Mouse (Mus musculus): ENCODE results near the gene Trmt1. TPM values are rescaled to one million over a fixed set of nuclear protein-coding genes. Genes with fewer than 3 reads are reported as not detected.
"Not testable (repeated sequence)": the region's sequence is repeated elsewhere in the genome, so short reads cannot be mapped to it uniquely, and the experiment has no call there.

Trmt1 gene
- polyA plus RNA-seq, 1 experiment from 2014 or later: 50.0 TPM

DNA sequence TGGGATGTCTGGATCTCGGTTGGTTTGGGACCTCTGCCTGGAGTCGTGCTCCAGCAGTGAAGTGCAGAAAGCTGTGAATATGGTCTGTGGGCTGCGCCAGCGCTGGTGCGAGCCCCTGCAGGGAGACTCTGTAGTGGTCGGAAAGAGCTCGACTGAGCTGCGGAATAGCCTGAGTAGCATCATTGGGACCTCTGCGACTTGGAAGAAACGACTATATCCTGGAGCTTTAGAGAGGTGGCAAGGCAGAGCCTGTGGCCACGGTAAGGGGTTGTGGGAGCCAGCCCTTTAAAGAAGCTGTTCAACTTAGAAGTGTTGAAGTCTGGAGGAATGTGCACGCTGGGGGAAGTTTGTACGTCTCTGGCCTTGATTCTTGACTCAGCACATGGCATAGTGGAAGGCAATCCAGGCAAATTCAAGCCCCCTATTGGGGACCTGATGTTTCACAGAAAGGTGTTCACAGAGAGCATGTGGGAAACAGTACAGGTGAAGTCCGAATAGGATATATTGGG lies 20.7 kb upstream of the Trmt1 start:
- H3K27ac ChIP-seq (replicated peaks in 1 of 2; ENCODE audit: control insufficient read depth in 1 of 2, insufficient read depth in 1 of 2, low read depth in 2 of 2, low read length in 2 of 2): peak overlapping the region; percentile 96 to 99
- no peak for ATAC-seq (ENCODE audit: insufficient number of reproducible peaks, insufficient read depth, low FRiP score, low read depth)
- peak overlapping the region; percentile 68 for H3K4me2 ChIP-seq (ENCODE audit: low read length)
- H3K27me3 ChIP-seq (ENCODE audit: control insufficient read depth, insufficient read depth, low read length): no peaks in the 10 kb centered on the region
- peak overlapping the region; percentile 55 to 82 for H3K4me3 ChIP-seq (ENCODE audit: control insufficient read depth in 1 of 2, insufficient read depth in 1 of 2, low read depth in 1 of 2, low read length in 2 of 2)
- H3K4me1 ChIP-seq (ENCODE audit: control insufficient read depth in 2 of 2, insufficient read depth in 2 of 2, low read length in 2 of 2): peaks cover 5 to 20% of the 10 kb centered on the region in 2 experiments
- peaks cover 18% of the 10 kb centered on the region for H3K36me3 ChIP-seq (ENCODE audit: control insufficient read depth, insufficient read depth, low read length)
- WGBS: 2% methylated on average over 14 of the region's 14 CpGs
- H3K9ac ChIP-seq (ENCODE audit: low read length): peak overlapping the region; percentile 83
- H3K9me3 ChIP-seq (ENCODE audit: control insufficient read depth, low read length): no peaks in the 10 kb centered on the region

DNA sequence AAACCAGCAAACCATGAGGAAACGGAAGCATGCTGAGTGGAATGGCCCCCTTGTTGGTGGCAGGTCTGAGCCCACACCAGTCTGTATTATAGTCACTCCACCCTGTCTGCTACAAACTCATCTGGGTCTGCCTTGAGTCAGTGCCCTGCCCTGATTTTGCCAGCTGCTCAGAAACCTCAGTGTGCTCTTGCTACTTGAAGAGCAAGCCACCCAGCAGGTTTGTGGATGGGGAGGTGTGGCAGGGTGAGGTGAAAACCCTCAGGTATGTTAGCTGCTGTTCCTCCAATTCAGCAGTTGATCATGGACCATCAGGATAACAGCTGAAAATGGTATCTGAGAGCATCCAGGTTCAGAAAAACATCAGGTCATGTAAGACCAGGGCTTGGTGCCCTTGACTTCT lies 18.0 kb upstream of the Trmt1 start:
- no peak overlapping the region for H3K4me2 ChIP-seq (ENCODE audit: low read length)
- H3K27me3 ChIP-seq (ENCODE audit: control insufficient read depth, insufficient read depth, low read length): no peaks in the 10 kb centered on the region
- no peaks in the 10 kb centered on the region for H3K9me3 ChIP-seq (ENCODE audit: control insufficient read depth, low read length)
- H3K9ac ChIP-seq (ENCODE audit: low read length): no peak overlapping the region; the same call in 1 of the 2 replicates
- H3K36me3 ChIP-seq (ENCODE audit: control insufficient read depth, insufficient read depth, low read length): peaks cover 38% of the 10 kb centered on the region
- peaks cover 5 to 11% of the 10 kb centered on the region in 2 experiments for H3K4me1 ChIP-seq (ENCODE audit: control insufficient read depth in 2 of 2, insufficient read depth in 2 of 2, low read length in 2 of 2)
- H3K4me3 ChIP-seq (ENCODE audit: control insufficient read depth in 1 of 2, insufficient read depth in 1 of 2, low read depth in 1 of 2, low read length in 2 of 2): no peak overlapping the region
- WGBS: 52% methylated on average over 1 of the region's 1 CpGs
- no peak overlapping the region for H3K27ac ChIP-seq (replicated peaks in 1 of 2; ENCODE audit: control insufficient read depth in 1 of 2, insufficient read depth in 1 of 2, low read depth in 2 of 2, low read length in 2 of 2)
- ATAC-seq (ENCODE audit: insufficient number of reproducible peaks, insufficient read depth, low FRiP score, low read depth): no peak

- H3K27ac ChIP-seq (replicated peaks in 1 of 2; ENCODE audit: control insufficient read depth in 1 of 2, insufficient read depth in 1 of 2, low read depth in 2 of 2, low read length in 2 of 2): no peak overlapping the region
- H3K27me3 ChIP-seq (ENCODE audit: control insufficient read depth, insufficient read depth, low read length): no peaks in the 10 kb centered on the region
- H3K36me3 ChIP-seq (ENCODE audit: control insufficient read depth, insufficient read depth, low read length): peaks cover 46% of the 10 kb centered on the region
- H3K4me2 ChIP-seq (ENCODE audit: low read length): no peak overlapping the region
- no peak overlapping the region for H3K4me3 ChIP-seq (ENCODE audit: control insufficient read depth in 1 of 2, insufficient read depth in 1 of 2, low read depth in 1 of 2, low read length in 2 of 2)
- H3K9me3 ChIP-seq (ENCODE audit: control insufficient read depth, low read length): no peaks in the 10 kb centered on the region
- 77% methylated on average over 6 of the region's 6 CpGs for WGBS
- H3K9ac ChIP-seq (ENCODE audit: low read length): no peak overlapping the region
- ATAC-seq (ENCODE audit: insufficient number of reproducible peaks, insufficient read depth, low FRiP score, low read depth): no peak
- H3K4me1 ChIP-seq (ENCODE audit: control insufficient read depth in 2 of 2, insufficient read depth in 2 of 2, low read length in 2 of 2): peaks cover 0 to 6% of the 10 kb centered on the region in 2 experiments; a peak in 2 of 4 replicates
Measured at GRCm38 (mm10) chr8:84668731-84669485, 17.2 kb upstream of the Trmt1 start.

DNA sequence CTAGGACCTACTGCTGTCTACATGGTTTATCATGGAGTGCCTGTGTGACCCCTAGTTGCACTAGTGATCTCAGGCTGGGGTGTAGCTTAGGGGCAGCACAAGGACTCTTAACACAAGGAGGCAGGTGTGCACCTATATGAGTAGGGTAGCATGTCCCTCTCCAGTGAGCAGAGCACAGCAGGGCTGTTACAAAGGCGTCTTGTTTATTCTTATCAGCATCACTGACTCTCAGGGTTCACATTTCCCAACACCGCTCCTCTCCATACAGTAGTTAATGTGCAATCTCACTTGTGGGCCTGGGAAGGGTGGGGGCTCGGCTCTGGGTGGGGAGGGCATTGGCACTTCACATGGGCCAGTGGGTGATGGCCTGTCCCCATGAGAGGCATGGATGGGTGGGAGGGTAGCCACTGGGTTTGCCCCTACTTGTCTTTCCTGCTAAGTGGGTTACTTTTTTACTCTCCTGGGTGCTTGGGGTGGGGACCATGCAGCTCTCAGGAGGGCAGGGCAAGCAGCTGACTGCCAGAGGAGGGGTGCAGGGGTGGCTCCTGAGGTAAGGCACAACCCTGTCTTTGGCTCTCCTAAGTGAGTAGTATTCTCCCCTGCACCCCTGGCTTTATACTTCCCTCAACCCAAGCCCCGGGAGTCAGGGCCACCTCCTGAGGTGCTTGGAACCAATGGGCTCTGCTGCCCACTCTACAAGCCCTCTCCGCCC lies 15.7 kb upstream of the Trmt1 start:
- not testable (repeated sequence) for H3K9me3 ChIP-seq (ENCODE audit: control insufficient read depth, low read length); H3K9ac ChIP-seq (ENCODE audit: low read length); H3K4me2 ChIP-seq (ENCODE audit: low read length); H3K4me1 ChIP-seq (ENCODE audit: control insufficient read depth in 2 of 2, insufficient read depth in 2 of 2, low read length in 2 of 2); H3K4me3 ChIP-seq (ENCODE audit: control insufficient read depth in 1 of 2, insufficient read depth in 1 of 2, low read depth in 1 of 2, low read length in 2 of 2); H3K27me3 ChIP-seq (ENCODE audit: control insufficient read depth, insufficient read depth, low read length); ATAC-seq (ENCODE audit: insufficient number of reproducible peaks, insufficient read depth, low FRiP score, low read depth); H3K27ac ChIP-seq (replicated peaks in 1 of 2; ENCODE audit: control insufficient read depth in 1 of 2, insufficient read depth in 1 of 2, low read depth in 2 of 2, low read length in 2 of 2)
- H3K36me3 ChIP-seq (ENCODE audit: control insufficient read depth, insufficient read depth, low read length): peaks cover 61% of the 10 kb centered on the region
- WGBS: 67% methylated on average over 4 of the region's 5 CpGs

DNA sequence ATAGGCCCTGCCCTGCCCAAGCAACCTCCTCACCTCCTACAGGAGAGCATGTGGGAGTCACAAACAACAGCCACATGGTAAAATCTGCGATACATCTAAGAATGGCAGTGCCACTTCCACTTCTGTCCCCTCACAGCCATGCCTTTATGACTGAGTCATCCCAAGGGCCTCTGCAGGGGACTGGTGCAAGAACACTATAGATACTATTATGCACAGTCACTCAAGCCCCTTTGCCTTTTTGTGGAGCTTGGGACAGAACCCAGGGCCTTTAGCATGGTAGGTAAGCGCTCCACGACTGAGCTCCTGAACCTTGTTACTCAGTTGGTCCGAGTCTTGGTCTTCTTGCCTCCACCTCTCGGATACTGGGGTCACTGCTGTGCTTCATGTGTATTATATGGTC lies 8.8 kb upstream of the Trmt1 start:
- H3K27me3 ChIP-seq (ENCODE audit: control insufficient read depth, insufficient read depth, low read length): no peaks in the 10 kb centered on the region
- no peak for ATAC-seq (ENCODE audit: insufficient number of reproducible peaks, insufficient read depth, low FRiP score, low read depth)
- H3K9me3 ChIP-seq (ENCODE audit: control insufficient read depth, low read length): no peaks in the 10 kb centered on the region
- no peak overlapping the region for H3K27ac ChIP-seq (replicated peaks in 1 of 2; ENCODE audit: control insufficient read depth in 1 of 2, insufficient read depth in 1 of 2, low read depth in 2 of 2, low read length in 2 of 2)
- H3K4me2 ChIP-seq (ENCODE audit: low read length): no peak overlapping the region
- no peak overlapping the region for H3K4me3 ChIP-seq (ENCODE audit: control insufficient read depth in 1 of 2, insufficient read depth in 1 of 2, low read depth in 1 of 2, low read length in 2 of 2)
- peaks cover 8 to 14% of the 10 kb centered on the region in 2 experiments; a peak in 3 of 4 replicates for H3K4me1 ChIP-seq (ENCODE audit: control insufficient read depth in 2 of 2, insufficient read depth in 2 of 2, low read length in 2 of 2)
- WGBS: 88% methylated on average over 5 of the region's 5 CpGs
- H3K36me3 ChIP-seq (ENCODE audit: control insufficient read depth, insufficient read depth, low read length): peaks cover 48% of the 10 kb centered on the region
- H3K9ac ChIP-seq (ENCODE audit: low read length): no peak overlapping the region

GRCm38 (mm10) chr8:84681476-84681875 lies 4.6 kb upstream of the Trmt1 start:
- WGBS: 51% methylated on average over 2 of the region's 2 CpGs
- Histone ChIP-seq H3K4me1 (ENCODE audit: control insufficient read depth in 2 of 2, insufficient read depth in 2 of 2, low read length in 2 of 2) (peaks cover 19 to 37% of the 10 kb centered on the region in 2 experiments), H3K4me2 (ENCODE audit: low read length) (no peak overlapping the region), H3K27me3 (ENCODE audit: control insufficient read depth, insufficient read depth, low read length) (no peaks in the 10 kb centered on the region), H3K36me3 (ENCODE audit: control insufficient read depth, insufficient read depth, low read length) (peaks cover 20% of the 10 kb centered on the region), H3K9me3 (ENCODE audit: control insufficient read depth, low read length) (no peaks in the 10 kb centered on the region), H3K4me3 (ENCODE audit: control insufficient read depth in 1 of 2, insufficient read depth in 1 of 2, low read depth in 1 of 2, low read length in 2 of 2) (no peak overlapping the region), H3K9ac (ENCODE audit: low read length) (no peak overlapping the region; the same call in 1 of the 2 replicates), H3K27ac (replicated peaks in 1 of 2; ENCODE audit: control insufficient read depth in 1 of 2, insufficient read depth in 1 of 2, low read depth in 2 of 2, low read length in 2 of 2) (0 out of 4 replicates have a peak overlapping the region, but pooled peaks of 1 of the 2 experiments have one; percentile 9)
- no peak for ATAC-seq (ENCODE audit: insufficient number of reproducible peaks, insufficient read depth, low FRiP score, low read depth)

GRCm38 (mm10) chr8:84682257-84682656 lies 3.9 kb upstream of the Trmt1 start:
- peak overlapping the region; percentile 54; the same call in 1 of the 2 replicates for H3K9ac ChIP-seq (ENCODE audit: low read length)

More at GRCm38 (mm10) chr8:84682257-84682656, 3.9 kb upstream of the Trmt1 start:
- WGBS: 59% methylated on average over 2 of the region's 2 CpGs
- Histone ChIP-seq H3K4me3 (ENCODE audit: control insufficient read depth in 1 of 2, insufficient read depth in 1 of 2, low read depth in 1 of 2, low read length in 2 of 2) (no peak overlapping the region), H3K27me3 (ENCODE audit: control insufficient read depth, insufficient read depth, low read length) (no peaks in the 10 kb centered on the region), H3K36me3 (ENCODE audit: control insufficient read depth, insufficient read depth, low read length) (peaks cover 14% of the 10 kb centered on the region), H3K9me3 (ENCODE audit: control insufficient read depth, low read length) (no peaks in the 10 kb centered on the region), H3K27ac (replicated peaks in 1 of 2; ENCODE audit: control insufficient read depth in 1 of 2, insufficient read depth in 1 of 2, low read depth in 2 of 2, low read length in 2 of 2) (0 out of 4 replicates have a peak overlapping the region, but pooled peaks of 1 of the 2 experiments have one; percentile 14), H3K4me1 (ENCODE audit: control insufficient read depth in 2 of 2, insufficient read depth in 2 of 2, low read length in 2 of 2) (peaks cover 17 to 38% of the 10 kb centered on the region in 2 experiments), H3K4me2 (ENCODE audit: low read length) (no peak overlapping the region)
- ATAC-seq (ENCODE audit: insufficient number of reproducible peaks, insufficient read depth, low FRiP score, low read depth): no peak

Measured in heart, embryonic 14.5 days (tissue).